Mouse (Mus musculus): ENCODE results near the gene Uts2. TPM values are rescaled to one million over a fixed set of nuclear protein-coding genes. Genes with fewer than 3 reads are reported as not detected.

The Uts2 gene
- polyA plus RNA-seq, 1 experiment: not detected

GRCm38 (mm10) chr4:150963711-150964110 is 33.2 kb upstream of the Uts2 start:
- H3K79me2 ChIP-seq (ENCODE audit: control insufficient read depth, insufficient read depth): no peaks in the 10 kb centered on the region
- no peaks in the 10 kb centered on the region for H3K27me3 ChIP-seq (ENCODE audit: control insufficient read depth, insufficient read depth, insufficient read length)
- H3K79me3 ChIP-seq (ENCODE audit: low read depth): no peaks in the 10 kb centered on the region
- H3K36me3 ChIP-seq (ENCODE audit: control insufficient read depth, insufficient read depth): no peaks in the 10 kb centered on the region
- no peak overlapping the region for H3K4me3 ChIP-seq (ENCODE audit: insufficient read depth, poor library complexity, severe bottlenecking)
- no peak overlapping the region for H3ac ChIP-seq (ENCODE audit: control insufficient read depth, insufficient read length, low read depth)
- TF ChIP-seq MAX (IDR thresholded peaks at IDR 0.05) (no peak), USF1 (IDR thresholded peaks at IDR 0.05; ENCODE audit: low read depth) (no peak), CTCF (IDR thresholded peaks at IDR 0.05; ENCODE audit: control insufficient read depth, insufficient read depth, insufficient read length) (no peak), CEBPB (IDR thresholded peaks at IDR 0.05; ENCODE audit: low read depth) (no peak), FOSL1 (IDR thresholded peaks at IDR 0.05; ENCODE audit: insufficient read depth, low read length, poor library complexity, severe bottlenecking) (no peak), MYOD1 (IDR thresholded peaks at IDR 0.05; ENCODE audit: control insufficient read depth, insufficient read length, low read depth) (no peak), MYOG (IDR thresholded peaks at IDR 0.05; ENCODE audit: control insufficient read depth, extremely low read depth, insufficient read length) (no peak)

- H3K36me3 ChIP-seq (ENCODE audit: control insufficient read depth, insufficient read depth): no peaks in the 10 kb centered on the region
- H3K79me3 ChIP-seq (ENCODE audit: low read depth): no peaks in the 10 kb centered on the region
- H3K27me3 ChIP-seq (ENCODE audit: control insufficient read depth, insufficient read depth, insufficient read length): no peaks in the 10 kb centered on the region
- peak; percentile 60 for TF ChIP-seq USF1 (IDR thresholded peaks at IDR 0.05; ENCODE audit: low read depth)
- TF ChIP-seq MYOD1 (IDR thresholded peaks at IDR 0.05; ENCODE audit: control insufficient read depth, insufficient read length, low read depth): no peak
- TF ChIP-seq CTCF (IDR thresholded peaks at IDR 0.05; ENCODE audit: control insufficient read depth, insufficient read depth, insufficient read length): peak; percentile 63
- H3ac ChIP-seq (ENCODE audit: control insufficient read depth, insufficient read length, low read depth): peak overlapping the region; percentile 50
- no peak overlapping the region for H3K4me3 ChIP-seq (ENCODE audit: insufficient read depth, poor library complexity, severe bottlenecking)
- H3K79me2 ChIP-seq (ENCODE audit: control insufficient read depth, insufficient read depth): no peaks in the 10 kb centered on the region
These were observed 32.0 kb upstream of the Uts2 start for GRCm38 (mm10) chr4:150964635-150965554.

GRCm38 (mm10) chr4:150965555-150965951 is 31.3 kb upstream of the Uts2 start:
- no peak for TF ChIP-seq USF1 (IDR thresholded peaks at IDR 0.05; ENCODE audit: low read depth)
- TF ChIP-seq MYOG (IDR thresholded peaks at IDR 0.05; ENCODE audit: control insufficient read depth, extremely low read depth, insufficient read length): no peak
- TF ChIP-seq CEBPB (IDR thresholded peaks at IDR 0.05; ENCODE audit: low read depth): no peak
- peak; percentile 10 for TF ChIP-seq CTCF (IDR thresholded peaks at IDR 0.05; ENCODE audit: control insufficient read depth, insufficient read depth, insufficient read length)
- TF ChIP-seq FOSL1 (IDR thresholded peaks at IDR 0.05; ENCODE audit: insufficient read depth, low read length, poor library complexity, severe bottlenecking): no peak
- no peak for TF ChIP-seq MAX (IDR thresholded peaks at IDR 0.05)
- no peak for TF ChIP-seq MYOD1 (IDR thresholded peaks at IDR 0.05; ENCODE audit: control insufficient read depth, insufficient read length, low read depth)
- Histone ChIP-seq H3K79me3 (ENCODE audit: low read depth) (no peaks in the 10 kb centered on the region), H3K4me3 (ENCODE audit: insufficient read depth, poor library complexity, severe bottlenecking) (no peak overlapping the region), H3K27me3 (ENCODE audit: control insufficient read depth, insufficient read depth, insufficient read length) (no peaks in the 10 kb centered on the region), H3K79me2 (ENCODE audit: control insufficient read depth, insufficient read depth) (no peaks in the 10 kb centered on the region), H3K36me3 (ENCODE audit: control insufficient read depth, insufficient read depth) (no peaks in the 10 kb centered on the region), H3ac (ENCODE audit: control insufficient read depth, insufficient read length, low read depth) (no peak overlapping the region)

GRCm38 (mm10) chr4:150966556-150966955 is 30.3 kb upstream of the Uts2 start:
- no peaks in the 10 kb centered on the region for H3K79me3 ChIP-seq (ENCODE audit: low read depth)
- no peaks in the 10 kb centered on the region for H3K79me2 ChIP-seq (ENCODE audit: control insufficient read depth, insufficient read depth)
- H3K4me3 ChIP-seq (ENCODE audit: insufficient read depth, poor library complexity, severe bottlenecking): no peak overlapping the region
- H3ac ChIP-seq (ENCODE audit: control insufficient read depth, insufficient read length, low read depth): no peak overlapping the region
- TF ChIP-seq CTCF (IDR thresholded peaks at IDR 0.05; ENCODE audit: control insufficient read depth, insufficient read depth, insufficient read length) (peak; percentile 20), FOSL1 (IDR thresholded peaks at IDR 0.05; ENCODE audit: insufficient read depth, low read length, poor library complexity, severe bottlenecking) (no peak)
- no peaks in the 10 kb centered on the region for H3K27me3 ChIP-seq (ENCODE audit: control insufficient read depth, insufficient read depth, insufficient read length)
- no peaks in the 10 kb centered on the region for H3K36me3 ChIP-seq (ENCODE audit: control insufficient read depth, insufficient read depth)

GRCm38 (mm10) chr4:150968956-150969355 is 27.9 kb upstream of the Uts2 start:
- TF ChIP-seq CEBPB (IDR thresholded peaks at IDR 0.05; ENCODE audit: low read depth) (no peak), MAX (IDR thresholded peaks at IDR 0.05) (no peak), MYOG (IDR thresholded peaks at IDR 0.05; ENCODE audit: control insufficient read depth, extremely low read depth, insufficient read length) (no peak), FOSL1 (IDR thresholded peaks at IDR 0.05; ENCODE audit: insufficient read depth, low read length, poor library complexity, severe bottlenecking) (no peak), USF1 (IDR thresholded peaks at IDR 0.05; ENCODE audit: low read depth) (no peak), MYOD1 (IDR thresholded peaks at IDR 0.05; ENCODE audit: control insufficient read depth, insufficient read length, low read depth) (no peak), CTCF (IDR thresholded peaks at IDR 0.05; ENCODE audit: control insufficient read depth, insufficient read depth, insufficient read length) (no peak)

GRCm38 (mm10) chr4:150973264-150973663 is 23.6 kb upstream of the Uts2 start:
- Histone ChIP-seq H3K79me2 (ENCODE audit: control insufficient read depth, insufficient read depth) (no peaks in the 10 kb centered on the region), H3K36me3 (ENCODE audit: control insufficient read depth, insufficient read depth) (no peaks in the 10 kb centered on the region), H3K27me3 (ENCODE audit: control insufficient read depth, insufficient read depth, insufficient read length) (no peaks in the 10 kb centered on the region), H3ac (ENCODE audit: control insufficient read depth, insufficient read length, low read depth) (no peak overlapping the region), H3K79me3 (ENCODE audit: low read depth) (no peaks in the 10 kb centered on the region), H3K4me3 (ENCODE audit: insufficient read depth, poor library complexity, severe bottlenecking) (no peak overlapping the region)
- no peak for TF ChIP-seq CTCF (IDR thresholded peaks at IDR 0.05; ENCODE audit: control insufficient read depth, insufficient read depth, insufficient read length)
- peak; percentile 28 for TF ChIP-seq CEBPB (IDR thresholded peaks at IDR 0.05; ENCODE audit: low read depth)
- TF ChIP-seq FOSL1 (IDR thresholded peaks at IDR 0.05; ENCODE audit: insufficient read depth, low read length, poor library complexity, severe bottlenecking): peak; percentile 79
- peak; percentile 36 for TF ChIP-seq MYOD1 (IDR thresholded peaks at IDR 0.05; ENCODE audit: control insufficient read depth, insufficient read length, low read depth)
- TF ChIP-seq USF1 (IDR thresholded peaks at IDR 0.05; ENCODE audit: low read depth): no peak
- peak; percentile 68 for TF ChIP-seq MAX (IDR thresholded peaks at IDR 0.05)
- TF ChIP-seq MYOG (IDR thresholded peaks at IDR 0.05; ENCODE audit: control insufficient read depth, extremely low read depth, insufficient read length): no peak

More at GRCm38 (mm10) chr4:150968956-150969355, 27.9 kb upstream of the Uts2 start:
- H3K79me2 ChIP-seq (ENCODE audit: control insufficient read depth, insufficient read depth): no peaks in the 10 kb centered on the region
- no peaks in the 10 kb centered on the region for H3K27me3 ChIP-seq (ENCODE audit: control insufficient read depth, insufficient read depth, insufficient read length)
- no peak overlapping the region for H3ac ChIP-seq (ENCODE audit: control insufficient read depth, insufficient read length, low read depth)
- no peak overlapping the region for H3K4me3 ChIP-seq (ENCODE audit: insufficient read depth, poor library complexity, severe bottlenecking)
- H3K79me3 ChIP-seq (ENCODE audit: low read depth): no peaks in the 10 kb centered on the region
- no peaks in the 10 kb centered on the region for H3K36me3 ChIP-seq (ENCODE audit: control insufficient read depth, insufficient read depth)
